Mouse (Mus musculus): ENCODE data around the gene Nod2. TPM values are rescaled to one million over a fixed set of nuclear protein-coding genes. Genes with fewer than 3 reads are reported as not detected.

Nod2 gene
- polyA plus RNA-seq, 1 experiment from 2014 or later, result 0.20 TPM

DNA sequence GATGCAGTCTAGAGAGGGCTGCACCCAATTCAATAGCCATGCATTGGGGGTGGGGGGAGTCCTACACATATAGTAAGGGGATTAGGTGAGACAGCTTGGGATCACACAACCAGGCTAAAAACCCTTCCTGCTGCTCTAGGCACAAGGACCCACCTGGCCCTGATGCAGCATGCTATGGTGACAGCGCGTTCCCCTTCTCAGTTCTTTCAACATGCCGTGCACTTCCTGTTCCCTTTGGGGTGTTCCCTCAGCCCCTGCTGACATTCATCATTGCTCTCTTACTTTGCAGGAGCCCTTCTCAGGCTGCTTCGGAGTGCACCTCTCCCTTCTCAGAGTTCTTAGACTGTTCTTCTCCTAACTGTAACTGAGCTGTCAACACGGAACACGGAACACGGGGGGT is 47.2 kb downstream of the Nod2 start:
- H3K27me3 ChIP-seq (replicated peaks; ENCODE audit: control insufficient read depth, insufficient read depth, low read length), result 0 out of 2 replicates have a peak, but pooled peaks cover 3% of the 10 kb centered on the region
- H3K4me3 ChIP-seq (replicated peaks; ENCODE audit: low read length), result no peak overlapping the region
- H3K9me3 ChIP-seq (ENCODE audit: control insufficient read depth, low read length), result no peaks in the 10 kb centered on the region
- no peak for ATAC-seq
- no peak overlapping the region for H3K4me2 ChIP-seq (ENCODE audit: low read length)
- H3K4me1 ChIP-seq (replicated peaks; ENCODE audit: control insufficient read depth, insufficient read depth, low read length), result peaks cover 10% of the 10 kb centered on the region
- H3K9ac ChIP-seq (replicated peaks; ENCODE audit: low read depth, low read length), result no peak overlapping the region
- 82% methylated on average over 7 of the region's 7 CpGs for WGBS
- H3K27ac ChIP-seq (ENCODE audit: low read length), result no peak overlapping the region
- H3K36me3 ChIP-seq (ENCODE audit: control insufficient read depth, insufficient read depth), result no peaks in the 10 kb centered on the region

GRCm38 (mm10) chr8:88696228-88696627 is 49.1 kb downstream of the Nod2 start:
- no peak overlapping the region for H3K27ac ChIP-seq (ENCODE audit: low read length)
- H3K9ac ChIP-seq (replicated peaks; ENCODE audit: low read depth, low read length), result peak overlapping the region; percentile 7; the same call in 1 of the 2 replicates
- no peaks in the 10 kb centered on the region for H3K9me3 ChIP-seq (ENCODE audit: control insufficient read depth, low read length)
- H3K36me3 ChIP-seq (ENCODE audit: control insufficient read depth, insufficient read depth), result no peaks in the 10 kb centered on the region
- WGBS, result 10% methylated on average over 7 of the region's 7 CpGs
- peak overlapping the region; percentile 78 for H3K4me2 ChIP-seq (ENCODE audit: low read length)
- ATAC-seq, result peak; percentile 18
- H3K4me1 ChIP-seq (replicated peaks; ENCODE audit: control insufficient read depth, insufficient read depth, low read length), result peaks cover 10% of the 10 kb centered on the region
- H3K27me3 ChIP-seq (replicated peaks; ENCODE audit: control insufficient read depth, insufficient read depth, low read length), result 0 out of 2 replicates have a peak, but pooled peaks cover 3% of the 10 kb centered on the region
- H3K4me3 ChIP-seq (replicated peaks; ENCODE audit: low read length), result peak overlapping the region; percentile 96

DNA sequence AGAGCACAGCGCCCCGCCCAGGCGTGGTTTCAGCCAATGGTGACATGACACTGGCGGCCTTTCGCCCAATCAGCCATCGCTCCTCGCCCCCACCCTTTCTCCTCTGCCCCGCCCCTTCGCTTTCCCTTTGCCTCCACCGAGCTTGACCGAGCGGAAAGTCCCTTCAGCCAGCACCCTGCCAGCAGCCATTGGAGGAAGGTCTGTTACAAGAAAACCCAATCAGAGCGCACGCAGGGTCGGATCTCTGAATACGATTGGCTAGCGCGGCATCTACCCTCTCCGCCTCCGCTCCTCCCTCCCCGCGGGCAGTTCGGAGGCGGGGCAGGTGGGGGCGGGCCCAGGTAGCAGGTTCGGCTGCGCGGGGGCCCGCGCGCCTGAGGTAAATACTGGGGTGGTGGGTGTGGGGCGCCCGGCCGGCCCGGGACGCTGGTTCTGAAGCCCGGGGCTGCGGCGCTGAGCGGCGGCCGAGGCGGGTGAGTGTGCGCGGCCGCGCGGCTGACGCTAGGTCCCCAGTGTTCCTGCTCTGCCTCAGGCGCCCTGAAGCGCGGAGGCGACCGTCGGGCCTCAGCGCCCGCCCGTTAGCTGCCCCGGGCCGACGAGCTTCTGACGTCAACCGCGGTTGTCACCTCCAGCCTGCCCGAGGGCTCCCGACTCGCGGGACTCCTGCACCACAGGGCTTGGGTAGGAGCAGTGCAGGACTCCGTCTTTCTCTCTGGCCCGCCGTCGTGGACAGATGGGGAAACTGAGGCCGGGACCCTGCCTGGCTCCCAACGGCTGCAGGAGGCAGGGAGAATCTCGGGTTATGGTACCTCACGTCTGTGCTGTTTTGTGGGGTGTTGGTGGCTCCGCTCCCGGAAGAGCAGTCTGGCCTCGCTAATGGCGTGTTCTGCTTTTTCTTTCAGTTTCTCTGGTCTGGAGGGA is 49.9 kb downstream of the Nod2 start, which contains the start of gene Cyld:
Gene Cyld, plus strand, starts transcription at position 308 of the 921 bp plus-strand sequence.
- Histone ChIP-seq H3K9ac (replicated peaks; ENCODE audit: low read depth, low read length) (peak within 1 kb of the TSS; percentile 89), H3K4me3 (replicated peaks; ENCODE audit: low read length) (peak within 1 kb of the TSS; percentile 96), H3K9me3 (ENCODE audit: control insufficient read depth, low read length) (no peaks in the 10 kb centered on the region), H3K36me3 (ENCODE audit: control insufficient read depth, insufficient read depth) (no peaks in the 10 kb centered on the region), H3K4me2 (ENCODE audit: low read length) (peak within 1 kb of the TSS; percentile 78), H3K27me3 (replicated peaks; ENCODE audit: control insufficient read depth, insufficient read depth, low read length) (0 out of 2 replicates have a peak, but pooled peaks cover 3% of the 10 kb centered on the region), H3K27ac (ENCODE audit: low read length) (peak within 1 kb of the TSS; percentile 69), H3K4me1 (replicated peaks; ENCODE audit: control insufficient read depth, insufficient read depth, low read length) (peaks cover 10% of the 10 kb centered on the region)
- under 1% methylated on average over 73 of the region's 80 CpGs for WGBS
- ATAC-seq, result peak; percentile 99

GRCm38 (mm10) chr8:88697642-88698031 is 50.5 kb downstream of the Nod2 start:
- ATAC-seq, result no peak
- H3K27ac ChIP-seq (ENCODE audit: low read length), result no peak overlapping the region

GRCm38 (mm10) chr8:88698048-88698447 is 50.9 kb downstream of the Nod2 start:
- H3K9me3 ChIP-seq (ENCODE audit: control insufficient read depth, low read length), result no peaks in the 10 kb centered on the region
- H3K36me3 ChIP-seq (ENCODE audit: control insufficient read depth, insufficient read depth), result no peaks in the 10 kb centered on the region
- H3K9ac ChIP-seq (replicated peaks; ENCODE audit: low read depth, low read length), result no peak overlapping the region; the same call in 1 of the 2 replicates
- WGBS, result 17% methylated on average over 2 of the region's 2 CpGs
- ATAC-seq, result no peak
- H3K4me2 ChIP-seq (ENCODE audit: low read length), result peak overlapping the region; percentile 78
- H3K4me3 ChIP-seq (replicated peaks; ENCODE audit: low read length), result peak overlapping the region; percentile 96
- H3K4me1 ChIP-seq (replicated peaks; ENCODE audit: control insufficient read depth, insufficient read depth, low read length), result peaks cover 10% of the 10 kb centered on the region
- H3K27me3 ChIP-seq (replicated peaks; ENCODE audit: control insufficient read depth, insufficient read depth, low read length), result 0 out of 2 replicates have a peak, but pooled peaks cover 3% of the 10 kb centered on the region
- no peak overlapping the region for H3K27ac ChIP-seq (ENCODE audit: low read length)

More at GRCm38 (mm10) chr8:88697642-88698031, 50.5 kb downstream of the Nod2 start:
- no peaks in the 10 kb centered on the region for H3K9me3 ChIP-seq (ENCODE audit: control insufficient read depth, low read length)
- H3K27me3 ChIP-seq (replicated peaks; ENCODE audit: control insufficient read depth, insufficient read depth, low read length), result 0 out of 2 replicates have a peak, but pooled peaks cover 3% of the 10 kb centered on the region
- peak overlapping the region; percentile 89 for H3K9ac ChIP-seq (replicated peaks; ENCODE audit: low read depth, low read length)
- 10% methylated on average over 4 of the region's 4 CpGs for WGBS
- peaks cover 10% of the 10 kb centered on the region for H3K4me1 ChIP-seq (replicated peaks; ENCODE audit: control insufficient read depth, insufficient read depth, low read length)
- no peaks in the 10 kb centered on the region for H3K36me3 ChIP-seq (ENCODE audit: control insufficient read depth, insufficient read depth)
- peak overlapping the region; percentile 96 for H3K4me3 ChIP-seq (replicated peaks; ENCODE audit: low read length)
- peak overlapping the region; percentile 78 for H3K4me2 ChIP-seq (ENCODE audit: low read length)

- Histone ChIP-seq H3K4me1 (replicated peaks; ENCODE audit: control insufficient read depth, insufficient read depth, low read length) (peaks cover 6% of the 10 kb centered on the region), H3K9me3 (ENCODE audit: control insufficient read depth, low read length) (no peaks in the 10 kb centered on the region), H3K36me3 (ENCODE audit: control insufficient read depth, insufficient read depth) (no peaks in the 10 kb centered on the region), H3K4me2 (ENCODE audit: low read length) (no peak overlapping the region), H3K27ac (ENCODE audit: low read length) (no peak overlapping the region), H3K9ac (replicated peaks; ENCODE audit: low read depth, low read length) (no peak overlapping the region), H3K27me3 (replicated peaks; ENCODE audit: control insufficient read depth, insufficient read depth, low read length) (no peaks in the 10 kb centered on the region), H3K4me3 (replicated peaks; ENCODE audit: low read length) (no peak overlapping the region)
- ATAC-seq, result no peak
- WGBS, result 44% methylated on average over 2 of the region's 2 CpGs
These were observed 54.5 kb downstream of the Nod2 start for GRCm38 (mm10) chr8:88701611-88702010.

- whole genome bisulfite sequencing, result 88% methylated on average over 3 of the region's 3 CpGs
- Histone ChIP-seq H3K27ac (ENCODE audit: low read length) (no peak overlapping the region), H3K9me3 (ENCODE audit: control insufficient read depth, low read length) (no peaks in the 10 kb centered on the region), H3K36me3 (ENCODE audit: control insufficient read depth, insufficient read depth) (no peaks in the 10 kb centered on the region), H3K4me3 (replicated peaks; ENCODE audit: low read length) (no peak overlapping the region), H3K4me2 (ENCODE audit: low read length) (no peak overlapping the region), H3K27me3 (replicated peaks; ENCODE audit: control insufficient read depth, insufficient read depth, low read length) (no peaks in the 10 kb centered on the region), H3K4me1 (replicated peaks; ENCODE audit: control insufficient read depth, insufficient read depth, low read length) (peaks cover 3% of the 10 kb centered on the region), H3K9ac (replicated peaks; ENCODE audit: low read depth, low read length) (no peak overlapping the region)
- ATAC-seq, result no peak
These were observed 55.7 kb downstream of the Nod2 start for GRCm38 (mm10) chr8:88702816-88703215.

DNA sequence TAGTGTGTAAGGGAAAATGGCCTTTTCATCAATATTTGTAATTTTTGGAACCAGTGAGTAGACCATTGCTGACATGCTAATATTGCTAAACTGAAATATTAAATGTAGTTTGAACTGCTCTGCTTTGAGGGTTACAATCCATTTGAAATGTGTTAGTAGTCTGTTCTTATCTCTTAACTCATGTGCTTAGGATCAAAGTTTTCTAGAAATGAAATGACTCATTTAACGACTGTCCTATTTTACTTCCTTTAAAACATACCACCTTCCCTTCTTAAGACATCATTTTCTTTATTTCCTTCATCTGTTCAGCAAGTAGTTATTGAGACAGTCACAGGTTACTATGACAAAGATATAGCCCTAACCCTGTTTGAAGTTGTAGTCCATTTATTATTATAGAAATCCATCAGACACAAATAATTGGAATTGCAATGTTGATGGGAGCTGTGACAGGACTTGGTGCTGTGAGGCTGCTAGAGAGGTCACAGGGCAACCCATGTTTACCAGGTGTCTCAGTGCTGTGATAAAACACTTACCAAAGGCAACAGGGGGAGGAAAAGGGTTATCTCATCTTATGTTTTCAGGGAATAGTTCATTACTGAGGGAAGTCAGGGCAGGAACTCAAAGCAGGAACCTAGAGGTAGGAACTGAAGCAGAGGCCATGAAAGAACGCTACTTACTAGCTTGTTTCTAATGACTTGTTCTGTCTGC is 76.3 kb downstream of the Nod2 start:
- no peaks in the 10 kb centered on the region for H3K9me3 ChIP-seq (ENCODE audit: control insufficient read depth, low read length)
- peaks cover 6% of the 10 kb centered on the region for H3K36me3 ChIP-seq (ENCODE audit: control insufficient read depth, insufficient read depth)
- WGBS, result 97% methylated on average over 2 of the region's 2 CpGs
- no peaks in the 10 kb centered on the region for H3K4me1 ChIP-seq (replicated peaks; ENCODE audit: control insufficient read depth, insufficient read depth, low read length)
- no peak overlapping the region for H3K27ac ChIP-seq (ENCODE audit: low read length)
- no peak overlapping the region for H3K9ac ChIP-seq (replicated peaks; ENCODE audit: low read depth, low read length)
- H3K4me3 ChIP-seq (replicated peaks; ENCODE audit: low read length), result no peak overlapping the region
- no peak for ATAC-seq
- H3K4me2 ChIP-seq (ENCODE audit: low read length), result no peak overlapping the region
- no peaks in the 10 kb centered on the region for H3K27me3 ChIP-seq (replicated peaks; ENCODE audit: control insufficient read depth, insufficient read depth, low read length)
